Mouse (Mus musculus) T-cell, adult 2 months (primary cell): ENCODE data around the gene Arid3a.
"Not testable (repeated sequence)": the region's sequence is repeated elsewhere in the genome, so short reads cannot be mapped to it uniquely, and the experiment has no call there.

ENCODE experiments used
- DNase-seq: peaks from one replicate; pipeline ENCODE4 v3.0.0; 2022; ENCODE audit warnings: low spot score

The Arid3a gene

GRCm38 (mm10) chr10:79947502-79947901 lies 20.7 kb downstream of the Arid3a start:
- DNase-seq, result no peak

GRCm38 (mm10) chr10:79949873-79950272 lies 23.0 kb downstream of the Arid3a start:
- DNase-seq, result no peak

DNA sequence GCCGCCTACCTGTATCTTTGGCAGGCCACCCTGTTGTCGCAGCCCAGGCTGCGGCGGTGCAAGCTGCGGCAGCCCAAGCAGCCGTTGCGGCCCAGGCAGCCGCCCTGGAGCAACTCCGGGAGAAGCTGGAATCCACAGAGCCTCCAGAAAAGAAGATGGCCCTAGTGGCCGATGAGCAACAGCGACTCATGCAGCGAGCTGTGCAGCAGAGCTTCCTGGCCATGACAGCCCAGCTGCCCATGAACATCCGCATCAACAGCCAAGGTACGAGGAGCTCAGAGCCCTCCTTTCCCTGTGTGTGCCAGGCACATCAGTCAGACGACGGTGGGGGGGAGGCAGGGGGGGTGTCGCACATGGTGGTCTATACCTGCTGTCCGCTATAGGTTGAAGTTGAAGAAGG lies 23.8 kb downstream of the Arid3a start:
- DNase-seq, result no peak

GRCm38 (mm10) chr10:79953946-79954345 lies 27.1 kb downstream of the Arid3a start:
- DNase-seq, result peak; percentile 18

DNA sequence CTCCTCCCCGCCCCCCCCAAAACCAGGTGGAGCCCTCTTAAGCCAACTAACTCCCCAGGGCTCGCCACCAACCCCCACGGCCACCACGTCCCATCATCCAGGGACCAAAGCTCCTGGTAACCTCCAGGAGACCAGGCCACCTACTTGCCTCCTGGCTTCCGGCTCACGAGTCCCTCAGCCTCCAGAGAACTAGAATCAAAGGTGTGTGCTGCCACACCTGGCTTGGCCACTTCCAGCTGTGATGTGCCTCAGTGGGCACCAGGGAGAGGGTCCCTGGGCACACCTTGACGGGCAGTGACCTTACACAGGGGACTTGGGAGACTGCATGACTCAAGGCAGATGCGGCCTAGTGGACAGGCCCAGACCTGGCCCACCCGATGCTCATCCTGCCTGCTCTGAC lies 28.8 kb downstream of the Arid3a start:
- no peak for DNase-seq

DNA sequence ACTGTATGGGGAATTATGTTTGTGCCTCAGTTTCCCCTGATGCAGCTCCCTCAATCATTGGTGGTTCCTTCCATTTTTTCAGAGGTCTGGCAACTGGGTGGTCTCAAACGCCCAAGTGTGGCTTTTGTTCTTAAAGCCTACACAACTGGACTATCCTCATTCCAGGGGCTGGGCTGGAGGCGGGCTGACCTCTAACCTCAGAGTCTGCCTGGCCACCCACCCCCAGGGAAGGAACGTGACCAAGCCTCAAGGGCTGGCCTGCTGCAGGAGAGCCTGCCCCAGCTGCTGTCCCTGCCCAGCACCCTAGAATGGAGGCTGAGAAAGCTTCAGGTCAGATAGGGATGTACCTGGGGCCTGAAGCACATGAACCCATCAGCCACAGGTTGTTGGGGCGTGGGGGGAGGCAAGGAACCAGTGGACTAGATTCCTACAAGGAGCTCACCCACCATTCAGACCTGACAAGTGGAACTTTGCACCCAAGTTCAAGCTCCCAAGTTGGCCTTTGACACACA lies 29.9 kb downstream of the Arid3a start:
- DNase-seq, result no peak

- peak; percentile 72 for DNase-seq
Observed at GRCm38 (mm10) chr10:79958140-79958816, 31.4 kb downstream of the Arid3a start.

- DNase-seq, result not testable (repeated sequence)
Observed at GRCm38 (mm10) chr10:79959412-79959811, 32.6 kb downstream of the Arid3a start.

- peak; percentile 100 for DNase-seq
Observed at GRCm38 (mm10) chr10:79959847-79960601, 33.2 kb downstream of the Arid3a start, which contains the start of gene Wdr18. Gene Wdr18 (plus strand): TSS chr10:79960152.

- DNase-seq, result no peak
Observed at GRCm38 (mm10) chr10:79960671-79961294, 33.9 kb downstream of the Arid3a start.

- DNase-seq, result no peak
Observed at GRCm38 (mm10) chr10:79964727-79965126, 37.9 kb downstream of the Arid3a start.

GRCm38 (mm10) chr10:79965325-79965724 lies 38.5 kb downstream of the Arid3a start:
- no peak for DNase-seq

DNA sequence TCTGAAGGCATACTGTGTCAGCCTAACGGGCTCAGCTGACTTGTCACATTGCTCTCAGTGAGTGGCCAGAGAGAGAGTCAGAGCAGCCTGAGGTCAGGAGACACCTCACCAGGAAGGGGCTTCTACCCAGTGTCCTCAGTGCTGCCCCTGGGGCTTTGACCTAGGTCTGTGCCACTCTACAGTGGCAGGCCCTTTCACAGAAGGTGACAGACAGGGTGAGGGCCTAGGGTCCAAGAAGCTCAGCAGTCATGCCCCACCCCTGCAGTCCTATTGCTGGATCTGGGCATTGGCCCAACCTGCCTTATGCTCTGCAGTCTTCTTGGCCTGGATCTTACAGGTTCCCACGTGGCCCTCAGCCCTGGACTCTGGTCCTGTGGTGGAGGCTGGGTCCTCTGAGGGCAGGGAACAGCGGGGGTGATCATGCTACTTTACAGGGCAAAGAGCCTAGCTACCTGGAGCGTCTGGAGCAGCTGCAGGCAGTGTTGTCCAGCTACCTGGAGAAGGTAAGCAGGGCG lies 40.1 kb downstream of the Arid3a start:
- no peak for DNase-seq

DNA sequence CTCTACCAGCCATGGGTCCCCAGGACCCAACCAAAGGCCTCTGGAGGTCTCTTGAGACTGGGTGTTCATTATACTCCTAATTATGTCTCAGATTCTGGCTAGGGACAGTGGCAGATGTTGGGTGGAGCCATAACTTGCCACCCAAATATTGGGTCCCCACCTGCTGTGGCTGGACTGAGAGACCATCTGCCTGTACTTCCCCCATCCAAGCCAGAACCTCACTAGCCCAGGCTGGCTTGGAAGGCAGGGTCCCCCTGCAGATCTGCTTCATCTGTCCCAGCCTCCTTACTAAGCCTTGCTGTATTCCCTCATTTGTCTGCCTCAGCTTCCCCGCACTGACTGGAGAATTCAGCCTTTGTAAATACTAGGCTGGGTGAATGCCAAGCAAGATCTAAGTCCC lies 41.3 kb downstream of the Arid3a start:
- DNase-seq, result no peak

DNA sequence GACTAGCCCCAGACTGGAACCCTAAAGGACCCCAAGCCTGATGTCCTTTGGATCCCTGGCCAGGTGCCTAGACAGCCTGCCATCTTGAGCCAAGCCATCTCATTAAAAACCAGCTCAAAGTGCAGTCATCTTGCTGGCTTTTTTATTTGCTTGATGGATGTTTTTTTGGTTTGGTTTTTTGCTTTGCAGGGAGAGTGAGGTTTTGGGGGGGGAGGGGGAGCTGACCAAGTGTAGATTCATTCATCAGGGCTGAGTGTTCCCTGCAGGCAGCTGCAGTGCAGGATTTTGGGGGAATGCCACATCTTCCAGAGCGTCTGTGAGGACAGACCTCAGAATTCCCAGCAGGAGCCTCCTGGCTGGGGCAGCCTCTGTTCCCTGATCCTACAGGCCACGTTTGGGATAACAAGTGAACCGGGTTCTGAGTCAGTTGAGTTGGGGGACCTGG lies 42.3 kb downstream of the Arid3a start:
- no peak for DNase-seq

GRCm38 (mm10) chr10:79970415-79971182 lies 43.8 kb downstream of the Arid3a start, which contains the start of gene Grin3b:
Gene Grin3b (plus strand): TSS chr10:79970715.
- DNase-seq, result no peak

DNA sequence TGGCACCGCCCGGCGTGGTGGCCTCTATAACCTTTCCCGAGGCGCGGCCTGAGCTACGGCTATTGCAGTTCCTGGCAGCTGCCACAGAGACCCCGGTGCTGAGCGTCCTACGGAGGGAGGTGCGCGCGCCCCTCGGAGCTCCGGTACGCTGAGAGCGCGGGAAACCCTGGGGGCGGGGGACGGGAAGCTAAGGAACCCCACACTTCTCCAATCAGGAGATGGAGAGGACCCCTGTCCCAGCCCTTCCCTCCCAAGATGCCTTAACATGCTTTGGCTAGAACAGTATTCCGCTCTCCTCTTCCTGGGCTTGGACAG lies 44.3 kb downstream of the Arid3a start:
- DNase-seq, result no peak

- no peak for DNase-seq
Observed at GRCm38 (mm10) chr10:79972831-79973230, 46.0 kb downstream of the Arid3a start.

DNA sequence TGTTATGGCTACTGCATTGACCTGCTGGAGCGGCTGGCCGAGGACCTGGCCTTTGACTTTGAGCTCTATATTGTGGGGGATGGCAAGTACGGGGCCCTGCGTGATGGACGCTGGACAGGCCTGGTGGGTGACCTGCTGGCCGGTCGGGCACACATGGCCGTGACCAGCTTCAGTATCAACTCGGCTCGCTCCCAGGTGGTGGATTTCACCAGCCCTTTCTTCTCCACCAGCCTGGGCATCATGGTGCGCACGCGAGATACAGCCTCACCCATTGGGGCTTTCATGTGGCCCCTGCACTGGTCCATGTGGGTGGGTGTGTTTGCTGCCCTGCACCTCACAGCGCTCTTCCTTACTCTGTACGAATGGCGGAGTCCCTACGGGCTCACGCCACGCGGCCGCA lies 47.2 kb downstream of the Arid3a start:
- DNase-seq, result no peak

DNA sequence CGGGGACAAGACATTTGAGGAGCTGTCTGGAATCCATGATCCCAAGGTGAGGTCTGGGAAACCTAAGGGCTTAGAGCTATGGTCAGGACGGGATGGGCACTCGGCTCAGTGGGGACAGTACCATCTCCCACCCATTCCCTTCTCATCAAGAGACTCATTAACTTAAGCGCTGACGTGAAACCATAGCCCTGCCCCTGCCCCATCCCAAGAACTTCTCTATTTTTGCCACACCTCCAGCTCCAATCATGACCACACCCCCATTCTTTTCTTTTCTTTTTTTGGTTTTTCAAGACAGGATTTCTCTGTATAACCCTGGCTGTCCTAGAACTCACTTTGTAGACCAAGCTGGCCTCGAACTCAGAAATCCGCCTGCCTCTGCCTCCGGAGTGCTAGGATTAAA lies 47.8 kb downstream of the Arid3a start:
- DNase-seq, result no peak

- DNase-seq, result no peak
Observed at GRCm38 (mm10) chr10:79976071-79976721, 49.4 kb downstream of the Arid3a start.
